Mouse (Mus musculus) layer of hippocampus, adult 9-10 months (tissue): ENCODE results near the gene Cep70.
A peak's percentile ranks its signal among the peaks of the same experiment; 100 is the strongest.

Source experiments
- DNase-seq: peaks from one replicate; pipeline ENCODE4 v3.0.0; 2022; ENCODE audit warnings: low spot score

The Cep70 gene

GRCm38 (mm10) chr9:99320006-99320405 lies 76.8 kb downstream of the Cep70 start:
- no peak for DNase-seq

GRCm38 (mm10) chr9:99325208-99325929 lies 82.2 kb downstream of the Cep70 start:
- no peak for DNase-seq

DNA sequence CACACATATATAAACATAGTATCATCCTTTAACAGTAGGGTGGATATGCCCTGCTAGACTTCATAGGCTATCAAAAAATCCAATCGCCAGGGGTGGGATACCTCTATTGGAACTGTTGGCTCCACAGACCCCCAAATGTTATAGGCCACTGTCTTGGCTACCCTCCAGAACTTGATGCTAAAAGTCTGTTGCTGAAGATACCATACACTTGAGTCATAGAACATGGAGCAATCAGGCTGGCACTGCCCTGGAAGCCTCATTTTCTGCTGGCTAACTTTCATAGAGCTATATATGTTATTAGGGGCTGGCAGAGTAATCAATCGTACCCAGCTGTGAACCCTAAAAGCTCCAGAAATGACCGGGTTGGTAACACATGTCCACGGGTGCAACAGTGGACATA lies 82.8 kb downstream of the Cep70 start:
- no peak for DNase-seq

DNA sequence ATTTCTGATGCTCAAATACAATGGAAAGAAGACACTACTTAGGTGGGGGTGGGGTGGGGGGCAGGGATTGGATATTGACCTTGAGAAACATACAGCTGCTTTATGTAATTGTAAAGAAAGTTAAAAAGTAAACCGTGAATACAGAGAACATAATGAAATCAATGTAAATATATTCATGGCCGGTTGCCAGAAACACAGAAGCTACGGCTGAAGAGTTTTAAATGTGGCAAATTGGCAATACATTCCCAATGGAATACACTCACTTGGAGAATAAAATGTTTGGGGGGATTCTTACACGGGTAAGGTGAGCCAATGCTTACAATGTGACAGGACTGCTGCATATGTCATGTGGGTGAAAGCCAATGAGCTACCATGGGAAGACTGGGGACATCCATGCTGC lies 83.7 kb downstream of the Cep70 start:
- no peak for DNase-seq

DNA sequence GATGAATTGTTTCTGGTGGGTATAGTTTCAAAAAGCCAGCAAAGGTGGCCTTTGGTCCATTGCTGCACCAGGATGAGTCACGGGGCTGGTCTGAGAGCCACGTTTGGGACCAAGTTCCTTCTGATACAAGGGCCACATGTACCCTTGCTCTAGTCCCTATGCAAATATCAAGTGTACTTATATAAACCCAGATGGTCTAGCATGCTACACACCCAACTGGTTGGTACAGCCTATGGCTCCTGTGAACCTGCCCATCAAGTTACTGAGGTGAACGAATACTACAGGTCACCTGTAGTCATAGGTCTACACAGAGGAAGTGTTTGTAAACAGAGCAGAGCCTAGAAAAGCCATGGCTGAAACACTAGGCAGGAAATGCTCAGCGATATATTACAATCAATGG lies 93.4 kb downstream of the Cep70 start:
- no peak for DNase-seq

- no peak for DNase-seq
These were observed 95.1 kb downstream of the Cep70 start for GRCm38 (mm10) chr9:99338293-99338692.

- DNase-seq, result no peak
These were observed 96.0 kb downstream of the Cep70 start for GRCm38 (mm10) chr9:99339182-99339581.

DNA sequence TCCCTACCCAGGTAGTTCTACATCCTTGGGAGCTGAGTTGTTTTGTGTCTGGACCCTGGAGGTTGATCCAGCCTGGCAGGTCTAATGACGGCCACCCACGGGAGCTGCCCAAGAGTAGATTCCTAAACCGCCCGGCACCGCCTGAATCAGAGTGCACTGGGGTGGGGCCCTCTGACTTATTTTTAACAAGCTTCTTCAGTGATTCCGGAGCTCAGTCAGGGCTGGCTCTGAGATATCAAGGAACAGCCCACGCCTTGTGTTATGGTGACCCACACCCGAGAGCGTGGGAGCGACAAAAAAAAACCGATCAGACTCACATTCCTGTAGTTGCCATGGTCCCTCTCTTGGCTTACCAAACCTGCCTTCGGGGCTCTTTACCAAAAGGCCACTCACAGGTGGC lies 97.0 kb downstream of the Cep70 start:
- DNase-seq, result no peak

DNA sequence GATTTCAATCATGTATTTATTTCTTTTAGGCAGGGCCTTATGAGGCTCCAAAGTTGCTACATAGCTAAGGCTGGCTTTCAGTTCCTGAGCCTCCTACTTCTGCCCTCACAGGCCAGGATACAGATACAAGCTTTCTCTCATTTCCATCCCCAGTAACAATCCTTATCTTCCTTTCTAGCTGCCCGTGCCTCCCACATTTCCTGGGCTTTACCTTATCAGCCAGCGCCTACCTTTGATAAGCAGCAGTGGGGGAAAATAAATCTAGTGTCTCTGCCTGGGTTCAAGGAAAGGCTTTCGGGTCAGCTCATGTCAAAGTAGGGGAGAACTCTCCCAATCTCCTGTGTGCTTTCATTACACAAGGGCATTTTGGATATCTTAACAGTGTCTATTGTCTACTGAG lies 98.4 kb downstream of the Cep70 start:
- no peak for DNase-seq

DNA sequence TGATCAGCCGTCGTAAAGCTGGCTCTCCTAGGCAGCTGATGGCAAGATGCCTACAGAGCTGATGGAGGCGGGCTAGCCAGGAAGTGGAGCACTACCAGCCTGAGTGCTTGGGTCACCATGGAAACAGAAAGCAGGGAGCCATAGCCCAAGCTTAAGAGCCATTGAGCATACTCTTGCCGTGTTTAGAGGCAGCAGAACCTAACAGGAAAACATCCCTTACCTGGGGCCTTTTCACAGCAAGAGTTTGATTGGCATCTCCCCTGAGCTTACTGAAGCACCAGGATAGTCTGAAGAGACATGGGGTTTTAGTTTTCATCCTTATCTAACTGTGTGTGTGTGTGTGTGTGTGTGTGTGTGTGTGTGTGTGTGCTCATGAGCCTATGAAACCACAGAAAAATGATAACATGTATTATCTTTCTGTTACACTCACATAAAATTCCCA lies 102.2 kb downstream of the Cep70 start:
- DNase-seq, result peak; percentile 29
